Mouse (Mus musculus) CD4-positive, CD25-positive, alpha-beta regulatory T cell, adult 4 months (primary cell): Measurements from ENCODE around the gene Kprp. TPM values are rescaled to one million over a fixed set of nuclear protein-coding genes. Genes with fewer than 3 reads are reported as not detected.
"Not testable (repeated sequence)": the region's sequence is repeated elsewhere in the genome, so short reads cannot be mapped to it uniquely, and the experiment has no call there.

Experiments used
- ATAC-seq: one replicate; pipeline ENCODE4 v1.8.0; 2017
- polyA plus RNA-seq, 2 experiments: library from polyadenylated mRNA; unstranded; fragments of 100-300 nt; shearing (Covaris generic); gene quantifications; one replicate each; pipeline ENCODE4 v1.2.1; 2017

Kprp gene
- not detected for polyA plus RNA-seq

DNA sequence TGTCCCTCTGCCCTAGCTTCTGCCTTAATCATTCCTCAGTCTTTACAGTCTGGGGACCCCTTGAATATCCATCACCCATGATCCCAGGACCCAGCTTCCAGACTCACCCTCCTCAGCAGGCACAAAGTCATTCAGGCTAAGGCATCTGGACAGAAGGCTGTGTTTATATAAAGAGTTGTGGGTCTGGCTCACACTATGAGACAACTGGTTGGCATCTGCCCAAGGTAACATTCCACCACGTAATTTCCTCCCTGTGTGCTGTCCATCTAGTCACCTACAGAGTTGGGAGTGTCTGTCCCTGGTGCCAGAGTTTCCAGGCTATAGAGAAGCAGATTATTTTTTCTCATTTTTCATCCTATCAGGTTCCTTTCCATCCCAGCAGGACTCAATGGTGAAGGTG is at the start of gene Kprp:
Gene Kprp (minus strand): TSS at position 140 of the 400 bp plus-strand sequence.
- no peak for ATAC-seq

DNA sequence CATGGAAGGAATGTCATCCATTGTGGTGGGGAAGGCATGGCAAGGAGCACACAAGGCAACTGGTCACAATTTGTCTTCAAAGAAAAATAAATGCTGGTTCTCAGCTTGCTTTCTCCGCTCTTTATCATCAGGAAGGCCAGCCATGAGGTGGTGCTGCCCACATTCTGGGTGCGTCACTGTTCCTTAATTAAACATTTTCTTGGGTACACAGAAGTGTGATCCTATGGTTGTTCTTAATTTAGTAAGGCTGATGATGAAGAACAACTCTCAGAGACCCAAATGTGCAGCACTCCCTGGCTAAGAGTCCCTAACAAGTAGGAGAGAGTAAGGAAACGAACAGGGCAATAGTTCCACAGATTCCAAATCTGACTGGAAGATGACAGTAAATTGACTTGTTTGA is 47.1 kb upstream of the Kprp start:
- no peak for ATAC-seq

DNA sequence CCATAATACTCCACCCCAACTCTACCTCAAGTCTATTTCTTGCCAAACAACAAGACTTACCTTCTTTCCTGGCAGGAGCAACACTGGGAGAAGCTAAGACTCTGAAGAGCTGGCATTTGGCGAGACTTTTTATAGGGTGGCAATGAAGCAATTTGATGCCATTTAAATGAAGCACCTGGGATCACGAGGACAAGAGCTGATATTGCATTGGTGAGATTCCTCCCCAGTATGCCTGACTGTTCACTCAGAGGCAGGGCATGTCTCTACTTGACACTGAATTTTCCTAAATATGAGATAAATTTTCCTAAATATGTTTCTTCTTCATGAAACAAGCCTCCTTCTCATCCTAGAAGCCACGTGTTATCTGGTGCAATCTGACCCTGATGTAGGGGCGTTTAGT is 43.1 kb upstream of the Kprp start, which contains the start of gene 2310050C09Rik:
Gene 2310050C09Rik (minus strand): TSS at position 101 of the 400 bp plus-strand sequence.
- no peak for ATAC-seq

DNA sequence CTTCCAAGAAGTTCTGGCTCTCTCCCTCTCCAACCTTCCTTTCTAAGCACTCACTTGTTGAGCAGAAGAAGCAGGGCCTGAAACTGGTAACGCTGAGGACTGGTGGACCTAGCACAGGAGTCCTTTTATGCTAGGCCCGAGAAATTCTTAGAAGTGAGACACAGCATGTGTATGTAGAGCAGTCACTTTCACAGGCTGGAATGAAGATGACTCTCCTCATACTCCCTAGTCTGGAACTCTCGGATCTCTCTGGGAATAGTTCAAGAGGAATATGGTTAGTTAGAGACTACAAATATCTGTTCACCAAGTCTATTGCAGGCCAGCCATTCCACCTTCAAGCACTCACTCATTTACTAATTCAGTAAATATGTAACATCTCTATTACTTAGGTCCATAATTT is 24.1 kb upstream of the Kprp start, which contains the start of gene Lce1l:
Gene Lce1l (minus strand): TSS at position 101 of the 400 bp plus-strand sequence.
- ATAC-seq, result no peak

DNA sequence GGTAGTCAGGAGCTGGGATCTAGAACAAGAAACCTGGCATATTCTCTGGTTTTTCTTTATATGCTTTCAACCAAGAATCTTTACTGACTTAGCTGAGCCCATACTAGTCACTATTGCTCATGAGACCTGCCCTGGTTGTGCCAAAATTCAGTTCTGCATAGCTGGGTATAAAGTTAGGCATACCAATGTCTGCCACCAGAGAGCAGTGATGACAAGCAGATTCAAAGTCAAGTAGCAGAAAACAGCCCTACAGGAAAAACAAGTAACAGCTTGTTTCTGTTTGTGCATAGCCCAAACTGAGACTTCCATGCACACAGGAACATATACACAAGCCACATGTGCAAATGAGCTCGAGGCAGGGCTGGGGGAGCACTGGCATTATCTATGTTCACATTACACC is 1.2 kb downstream of the Kprp start:
- no peak for ATAC-seq

DNA sequence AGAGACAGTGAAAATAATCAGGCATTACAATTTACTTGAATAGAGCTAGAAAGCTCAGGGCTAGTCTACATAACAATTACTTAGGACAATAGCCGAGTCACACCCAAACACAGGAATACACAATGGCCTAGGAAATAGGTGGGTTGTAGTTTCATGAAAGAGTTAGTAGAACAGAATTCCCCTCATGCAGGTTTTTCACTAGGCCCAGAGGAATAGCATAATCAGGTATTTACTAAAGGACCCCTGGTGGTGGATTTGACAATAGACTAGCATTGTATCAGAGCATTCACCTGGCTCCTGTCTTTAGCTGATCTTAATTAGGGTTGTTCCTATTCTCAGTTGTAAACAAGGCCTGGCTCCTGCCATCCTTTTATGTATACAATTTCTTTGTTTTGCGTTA is 11.0 kb downstream of the Kprp start:
- ATAC-seq, result not testable (repeated sequence)

DNA sequence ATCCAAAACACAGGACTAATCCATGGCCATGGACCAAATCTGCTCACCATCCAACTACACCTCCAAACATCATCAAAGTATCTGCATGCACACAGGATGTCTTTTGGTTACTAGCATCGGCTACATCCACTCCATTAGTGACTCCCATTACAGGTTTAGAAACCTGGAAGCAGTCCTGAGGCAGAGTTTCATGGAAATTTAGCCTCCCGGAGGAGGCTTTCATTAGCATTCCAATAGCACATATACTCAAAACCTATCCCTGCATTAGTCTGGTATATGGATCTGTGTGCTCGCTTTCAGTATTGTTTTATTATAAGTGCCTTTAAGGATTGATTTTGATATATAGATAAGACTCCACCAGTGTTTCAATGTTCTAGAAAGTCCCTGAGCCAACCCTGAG is 11.5 kb downstream of the Kprp start:
- no peak for ATAC-seq

DNA sequence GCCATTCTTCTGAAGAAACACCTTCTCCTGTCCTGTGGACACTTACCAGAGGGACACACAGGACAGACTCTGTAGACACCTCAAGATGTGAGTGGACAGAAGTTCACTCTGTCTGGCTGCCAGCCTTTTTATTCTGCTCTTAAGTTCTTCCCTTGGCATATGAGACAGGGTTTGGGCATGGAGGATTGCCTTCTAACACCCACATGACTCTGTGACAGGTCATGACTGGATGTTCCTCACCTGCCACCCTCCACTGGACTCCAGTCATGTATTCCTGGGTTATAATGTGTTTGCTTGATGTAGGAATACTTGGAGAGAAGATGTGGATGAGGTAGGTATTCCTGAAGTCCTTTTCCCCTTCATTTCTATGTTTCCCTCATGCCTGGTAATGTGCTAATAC is 19.3 kb downstream of the Kprp start, which contains the start of gene Lce1k:
Gene Lce1k (minus strand): TSS at position 101 of the 400 bp plus-strand sequence.
- no peak for ATAC-seq

DNA sequence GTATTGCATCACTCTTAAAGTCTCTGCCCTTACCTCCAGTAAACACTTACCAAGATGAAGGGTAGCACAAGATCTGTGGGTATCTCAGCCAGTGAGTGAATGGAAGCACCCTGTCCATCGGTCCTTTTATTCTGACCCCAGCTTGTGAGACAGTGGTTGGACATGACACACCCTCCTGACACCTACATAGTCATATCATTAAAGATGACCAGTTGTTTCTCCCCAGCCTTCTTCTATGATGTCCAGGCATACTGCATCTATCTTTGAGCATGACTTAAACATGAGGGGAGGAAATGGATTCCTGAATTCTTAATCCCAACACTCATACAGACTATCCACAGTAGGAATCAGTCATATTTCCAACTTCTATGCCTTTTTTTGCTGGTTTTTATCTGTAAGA is 36.6 kb downstream of the Kprp start, which contains the start of gene Lce1j:
Gene Lce1j (minus strand): TSS at position 101 of the 400 bp plus-strand sequence.
- no peak for ATAC-seq

DNA sequence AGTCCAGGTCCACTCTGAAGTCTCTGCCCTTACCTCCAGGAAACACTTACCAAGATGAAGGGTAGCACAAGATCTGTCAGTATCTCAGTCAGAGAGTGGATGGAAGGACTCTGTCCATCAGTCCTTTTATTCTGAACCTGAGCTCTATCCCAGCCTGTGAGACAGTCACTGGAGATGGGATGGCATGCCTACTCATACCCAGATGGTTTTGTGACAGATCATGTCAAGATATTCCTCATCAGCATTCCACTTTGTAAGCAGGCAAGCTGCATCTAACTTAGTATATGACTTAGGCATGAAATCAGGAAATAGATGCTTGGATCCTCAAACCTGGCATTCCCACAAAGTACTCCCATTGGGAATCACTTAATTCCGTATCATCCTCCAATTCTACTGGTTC is 48.2 kb downstream of the Kprp start, which contains the start of gene Lce1i:
Gene Lce1i (minus strand): TSS at position 101 of the 400 bp plus-strand sequence.
- ATAC-seq, result no peak

Other genes starting within 250 kb of the Kprp start
- gene Smcp, start 238.2 kb downstream of the Kprp start, polyA plus RNA-seq, result not detected
- not detected for gene 2210017I01Rik, start 219.8 kb downstream of the Kprp start, polyA plus RNA-seq
- gene Lce6a, start 205.6 kb downstream of the Kprp start, polyA plus RNA-seq, result not detected
- gene Lce1a1, start 178.9 kb downstream of the Kprp start, polyA plus RNA-seq, result not detected
- gene Lce1b, start 170.3 kb downstream of the Kprp start, polyA plus RNA-seq, result not detected
- gene Lce1a2, start 156.9 kb downstream of the Kprp start, polyA plus RNA-seq, result not detected
- not detected for gene Lce1c, start 148.0 kb downstream of the Kprp start, polyA plus RNA-seq
- not detected for gene Lce1d, start 140.0 kb downstream of the Kprp start, polyA plus RNA-seq
- not detected for gene Lce1e, start 118.2 kb downstream of the Kprp start, polyA plus RNA-seq
- gene Lce1f, start 106.9 kb downstream of the Kprp start, polyA plus RNA-seq, result not detected
- gene Gm38119, start 88.2 kb downstream of the Kprp start, polyA plus RNA-seq, result not detected
- not detected for gene Lce1g, start 74.9 kb downstream of the Kprp start, polyA plus RNA-seq
- not detected for gene Lce1h, start 62.2 kb downstream of the Kprp start, polyA plus RNA-seq
- not detected for gene Lce1i, start 48.3 kb downstream of the Kprp start, polyA plus RNA-seq
- not detected for gene Lce1j, start 36.7 kb downstream of the Kprp start, polyA plus RNA-seq
- gene Lce1k, start 19.4 kb downstream of the Kprp start, polyA plus RNA-seq, result not detected
- gene Lce1l, start 24.0 kb upstream of the Kprp start, polyA plus RNA-seq, result not detected
- not detected for gene 2310050C09Rik, start 43.0 kb upstream of the Kprp start, polyA plus RNA-seq
- not detected for gene Lce3a, start 99.0 kb upstream of the Kprp start, polyA plus RNA-seq
- gene Lce3b, start 105.7 kb upstream of the Kprp start, polyA plus RNA-seq, result not detected
- not detected for gene Lce3c, start 117.2 kb upstream of the Kprp start, polyA plus RNA-seq
- gene Lce3d, start 130.1 kb upstream of the Kprp start, polyA plus RNA-seq, result not detected
- not detected for gene Lce3e, start 139.8 kb upstream of the Kprp start, polyA plus RNA-seq
- gene Lce3f, start 165.0 kb upstream of the Kprp start, polyA plus RNA-seq, result not detected
- gene Crct1, start 188.4 kb upstream of the Kprp start, polyA plus RNA-seq, result not detected
- gene Lce1m, start 191.8 kb upstream of the Kprp start, polyA plus RNA-seq, result not detected
- under 1 TPM in 1 of 2 experiments, not detected in 1; 0.19 TPM for gene Gm4858, start 241.6 kb upstream of the Kprp start, polyA plus RNA-seq